Mouse (Mus musculus): ENCODE measurements around the gene Clcn5.

Gene Clcn5

DNA sequence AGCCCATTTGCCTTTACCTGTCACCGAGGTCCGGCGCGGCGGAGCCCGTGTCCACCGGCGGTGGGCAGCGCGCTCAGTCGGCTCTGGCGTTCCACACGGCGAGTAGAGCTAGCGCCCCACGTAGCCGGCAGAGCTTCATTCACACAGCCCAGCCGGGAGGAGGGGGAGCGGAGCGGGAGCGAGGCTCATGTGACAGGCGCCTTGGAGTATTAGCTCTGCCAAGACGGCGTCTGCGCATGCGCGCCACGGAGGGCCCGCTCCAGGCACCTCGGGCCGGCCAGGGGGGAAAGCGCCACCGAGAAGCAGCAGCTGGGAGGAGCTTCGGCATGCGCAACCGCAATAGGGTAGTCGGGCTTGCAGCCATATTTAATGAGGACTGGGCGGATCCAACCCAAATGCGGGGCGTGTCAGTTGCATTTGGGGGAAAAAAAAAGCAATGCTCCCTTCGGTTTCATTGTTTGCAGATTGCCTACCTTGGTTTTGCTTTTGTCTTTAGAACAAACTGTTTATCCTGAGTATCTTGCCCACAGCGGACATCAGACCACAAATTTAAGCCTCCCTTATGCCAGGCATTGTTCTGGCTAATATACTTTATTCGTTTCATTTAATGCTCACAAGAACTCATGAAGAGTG, at the start of gene Clcn5:
Gene Clcn5, minus strand, starts transcription at position 270 of the 633 bp plus-strand sequence.
- DNase-seq (ENCODE audit: low read depth, low spot score), result peak; percentile 97

DNA sequence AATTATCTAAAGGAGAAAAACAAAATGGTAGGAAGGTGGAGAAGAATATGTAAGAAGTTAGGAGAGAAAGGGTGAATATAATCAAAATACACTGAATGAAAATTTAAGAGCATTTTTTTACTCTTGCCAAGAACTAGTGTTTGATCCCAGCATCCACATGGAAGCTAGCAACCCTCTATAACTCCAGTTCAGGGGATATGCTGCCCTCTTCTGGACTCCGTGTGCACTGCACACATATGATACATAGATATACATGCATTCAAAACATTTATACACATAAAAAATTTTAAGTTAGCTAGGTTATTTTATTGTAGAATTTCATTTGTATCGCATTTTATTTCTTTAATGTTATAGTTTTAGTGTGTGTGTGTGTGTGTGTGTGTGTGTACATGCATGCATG, 6.3 kb upstream of the Clcn5 start:
- DNase-seq (ENCODE audit: low read depth, low spot score), result peak; percentile 45

DNA sequence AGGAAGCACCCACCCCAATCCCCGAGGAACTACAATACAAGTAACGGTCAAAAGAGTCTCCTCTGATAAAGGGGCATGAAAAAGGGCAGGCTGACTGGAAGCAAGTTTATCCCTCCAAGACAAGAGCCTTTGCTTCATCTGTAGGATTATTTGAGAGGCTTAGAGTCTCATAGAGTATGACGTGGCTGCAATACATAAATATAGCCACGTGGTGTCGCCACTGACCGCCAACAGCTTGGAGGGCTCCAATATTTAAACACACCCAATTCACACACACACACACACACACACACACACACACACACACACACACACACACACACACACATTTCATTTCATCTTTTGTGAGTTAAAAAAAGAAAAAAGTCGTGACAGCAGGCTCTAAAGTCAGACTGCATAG, 3.1 kb upstream of the Clcn5 start:
- peak; percentile 51 for DNase-seq (ENCODE audit: low read depth, low spot score)

DNA sequence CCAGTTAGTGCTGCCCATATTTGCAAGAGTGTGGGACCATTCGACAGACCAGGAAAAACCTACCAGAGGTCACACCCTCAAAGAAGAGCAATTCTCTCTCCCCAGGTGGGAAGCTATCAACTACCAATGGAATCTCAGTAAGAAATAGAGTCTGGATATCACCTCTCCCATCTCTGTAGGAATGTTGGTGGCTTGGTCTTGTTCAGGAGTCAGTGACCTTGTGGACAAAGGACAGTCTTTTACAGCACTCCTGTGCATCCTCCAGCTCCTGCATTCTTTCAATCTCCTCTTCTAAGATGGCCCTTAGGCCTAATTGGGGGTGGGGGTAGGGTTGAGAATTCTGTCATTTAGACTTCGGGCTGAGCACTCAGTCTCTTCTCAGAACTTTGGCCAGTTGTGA, 1.4 kb upstream of the Clcn5 start:
- DNase-seq (ENCODE audit: low read depth, low spot score), result peak; percentile 54

DNA sequence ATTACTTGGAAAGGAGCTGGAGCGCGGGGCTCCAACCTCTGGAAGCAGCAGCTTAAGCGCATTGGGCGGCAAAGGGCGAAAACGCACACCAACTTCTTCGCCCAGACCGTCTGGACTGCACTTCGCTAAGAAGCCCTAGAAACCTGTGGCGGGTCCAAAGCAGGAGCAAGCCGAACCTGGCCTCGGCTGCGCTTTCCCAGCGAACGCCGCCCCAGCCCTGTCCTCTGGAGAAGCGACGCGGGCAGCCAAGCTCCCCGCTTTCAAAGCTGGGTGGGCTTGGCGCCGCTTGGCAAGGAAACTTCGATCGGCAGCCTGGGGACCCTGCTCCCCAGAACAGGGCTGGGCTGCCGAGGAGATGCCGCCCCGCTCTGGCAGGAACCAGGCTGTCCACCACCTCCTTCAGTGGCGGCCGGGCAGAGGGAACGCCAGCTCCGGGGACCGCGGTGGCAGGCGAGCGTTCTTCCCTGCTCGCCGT, 570 bp downstream of the Clcn5 start:
- peak; percentile 32 for DNase-seq (ENCODE audit: low read depth, low spot score)

DNA sequence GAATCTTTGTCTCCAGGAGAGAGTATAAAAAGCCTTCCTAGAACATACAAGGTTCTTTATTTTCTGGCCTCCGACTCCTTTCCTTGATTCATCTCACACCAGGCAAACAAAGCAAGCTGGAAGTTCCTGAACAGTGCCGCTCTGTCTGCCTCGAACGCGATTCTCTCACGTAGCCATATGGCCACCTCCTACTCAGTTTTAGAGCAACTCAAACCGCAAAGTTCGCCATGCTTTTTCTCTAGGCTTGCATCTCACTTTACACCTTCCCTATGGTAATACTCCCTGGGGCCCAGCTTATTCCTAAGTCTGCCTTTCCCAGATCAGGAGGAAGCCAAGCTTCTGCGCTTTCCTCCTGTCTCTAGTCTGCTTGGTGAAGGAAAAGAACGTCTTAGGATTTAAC, 4.0 kb downstream of the Clcn5 start:
- no peak for DNase-seq (ENCODE audit: low read depth, low spot score)

DNA sequence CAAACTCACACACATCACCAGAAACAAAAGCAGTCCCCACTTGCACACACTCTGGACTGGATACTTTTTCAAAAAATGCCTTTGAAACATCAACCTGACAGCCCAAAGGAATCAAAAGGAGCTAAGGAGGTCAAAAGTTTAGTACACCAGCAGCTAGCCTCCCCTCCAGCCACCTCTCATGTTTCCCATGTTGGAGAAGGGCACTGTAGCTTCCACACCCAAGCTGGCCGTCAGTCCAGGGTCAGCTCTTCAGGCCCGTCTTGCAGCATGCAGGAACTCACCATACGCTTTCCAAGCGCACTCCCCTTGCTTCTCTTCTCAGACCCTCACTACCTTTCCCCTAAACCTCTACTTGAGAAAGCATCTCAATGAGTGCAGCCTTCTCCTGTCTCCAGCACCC, 4.5 kb downstream of the Clcn5 start:
- no peak for DNase-seq (ENCODE audit: low read depth, low spot score)

DNA sequence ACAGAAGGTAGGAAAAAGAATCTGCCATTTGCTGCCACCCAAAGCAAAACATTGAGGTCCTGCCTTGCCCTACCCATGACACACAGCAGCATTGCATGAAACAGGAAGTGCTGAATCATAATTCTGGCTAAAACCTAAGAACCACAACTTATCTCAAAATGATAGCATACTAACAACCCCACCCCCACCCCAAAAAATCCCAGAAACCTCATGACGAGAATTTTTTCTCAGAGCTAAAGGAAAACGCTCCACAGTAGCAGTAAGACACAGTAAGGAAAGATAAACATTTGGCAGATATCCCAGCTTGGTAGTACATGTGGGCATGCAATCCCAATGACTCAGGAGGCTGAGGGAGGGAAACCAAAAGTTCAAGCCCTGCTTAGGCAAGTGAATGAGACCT, 10.9 kb downstream of the Clcn5 start:
- DNase-seq (ENCODE audit: low read depth, low spot score), result no peak

DNA sequence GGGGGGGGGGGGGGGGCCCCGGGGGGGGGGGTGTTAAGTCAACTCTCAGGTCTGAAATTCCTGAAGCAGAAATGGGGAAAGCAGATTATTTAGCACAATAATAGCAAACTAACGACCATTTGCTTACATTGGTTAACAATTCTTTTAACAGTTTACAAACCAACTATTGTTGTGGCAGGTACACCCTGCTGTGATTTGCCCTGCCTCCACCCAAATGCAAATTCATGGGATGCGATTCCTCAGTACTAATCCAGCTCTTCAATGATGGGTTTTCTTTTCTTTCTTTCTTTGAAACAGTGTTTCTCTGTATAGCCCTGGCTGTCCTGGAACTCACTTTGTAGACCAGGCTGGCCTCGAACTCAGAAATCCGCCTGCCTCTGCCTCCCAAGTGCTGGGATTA, 12.3 kb downstream of the Clcn5 start:
- peak; percentile 81 for DNase-seq (ENCODE audit: low read depth, low spot score)

DNA sequence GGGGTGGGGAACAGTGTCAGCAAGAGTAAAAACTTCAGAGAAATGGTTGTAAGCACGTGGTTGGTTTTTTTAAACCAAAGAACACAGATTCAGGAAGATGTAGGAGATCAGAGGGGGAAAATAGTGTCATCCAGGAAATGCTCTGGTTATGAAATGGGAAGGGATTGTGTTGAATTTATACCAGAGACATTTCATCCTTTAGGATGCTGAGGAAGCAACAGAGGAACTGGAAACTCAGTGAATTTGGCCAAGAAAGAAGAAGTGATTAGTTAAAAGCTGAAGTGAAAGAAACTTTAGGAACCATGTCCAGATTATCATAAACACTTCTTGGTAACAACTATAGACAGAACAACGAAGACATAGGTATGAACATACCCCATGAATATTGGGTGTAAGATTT, 26.2 kb downstream of the Clcn5 start:
- DNase-seq (ENCODE audit: low read depth, low spot score), result no peak

DNA sequence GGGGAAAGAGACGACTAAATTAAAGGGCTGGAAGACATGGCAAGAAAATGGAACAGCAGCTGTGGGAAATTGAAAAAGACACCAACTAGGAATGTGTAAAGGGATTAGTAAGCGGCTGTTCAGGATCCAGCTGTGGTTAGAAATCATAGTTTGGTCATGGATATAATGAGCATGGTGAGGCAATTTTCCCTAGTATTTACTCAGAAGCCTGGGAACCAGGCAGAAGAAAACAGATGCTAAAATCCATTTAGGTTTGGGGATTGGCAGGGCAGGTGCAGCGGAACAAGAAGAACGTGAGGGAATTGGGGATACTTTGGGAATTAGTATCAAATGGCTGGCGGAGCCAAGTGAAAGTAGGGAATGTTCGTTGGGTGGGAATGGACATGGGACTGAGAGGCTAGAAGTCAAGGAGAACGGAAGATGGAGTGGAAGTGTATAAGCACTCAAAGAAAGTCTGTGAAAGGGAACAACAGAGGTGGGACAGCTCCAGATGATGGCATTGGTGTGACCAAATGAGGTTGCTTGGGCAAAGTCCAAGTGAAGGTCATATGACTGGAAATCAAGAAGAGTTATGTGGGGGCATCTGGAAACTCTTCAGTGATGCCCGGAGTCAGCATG, 26.9 kb downstream of the Clcn5 start:
- DNase-seq (ENCODE audit: low read depth, low spot score), result no peak

DNA sequence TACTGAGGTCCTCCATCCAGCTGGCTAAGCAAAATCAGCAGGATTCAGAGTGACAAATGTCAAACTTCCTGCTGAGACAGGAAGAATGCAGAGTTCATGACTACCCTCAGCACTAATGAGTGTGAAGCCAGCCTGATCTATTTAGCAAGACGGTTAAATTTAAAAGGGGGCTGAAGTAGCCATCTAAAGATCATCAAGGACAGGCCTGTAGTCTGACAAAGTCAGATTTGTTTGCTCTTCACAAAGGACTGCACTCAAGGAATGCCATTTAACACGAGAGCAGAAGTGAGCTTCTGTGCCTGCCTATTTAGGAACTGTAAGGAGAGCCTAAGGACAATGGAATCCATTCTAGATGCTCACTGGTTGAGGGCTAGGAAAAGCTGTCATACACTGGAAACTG, 30.2 kb downstream of the Clcn5 start:
- peak; percentile 5 for DNase-seq (ENCODE audit: low read depth, low spot score)

DNA sequence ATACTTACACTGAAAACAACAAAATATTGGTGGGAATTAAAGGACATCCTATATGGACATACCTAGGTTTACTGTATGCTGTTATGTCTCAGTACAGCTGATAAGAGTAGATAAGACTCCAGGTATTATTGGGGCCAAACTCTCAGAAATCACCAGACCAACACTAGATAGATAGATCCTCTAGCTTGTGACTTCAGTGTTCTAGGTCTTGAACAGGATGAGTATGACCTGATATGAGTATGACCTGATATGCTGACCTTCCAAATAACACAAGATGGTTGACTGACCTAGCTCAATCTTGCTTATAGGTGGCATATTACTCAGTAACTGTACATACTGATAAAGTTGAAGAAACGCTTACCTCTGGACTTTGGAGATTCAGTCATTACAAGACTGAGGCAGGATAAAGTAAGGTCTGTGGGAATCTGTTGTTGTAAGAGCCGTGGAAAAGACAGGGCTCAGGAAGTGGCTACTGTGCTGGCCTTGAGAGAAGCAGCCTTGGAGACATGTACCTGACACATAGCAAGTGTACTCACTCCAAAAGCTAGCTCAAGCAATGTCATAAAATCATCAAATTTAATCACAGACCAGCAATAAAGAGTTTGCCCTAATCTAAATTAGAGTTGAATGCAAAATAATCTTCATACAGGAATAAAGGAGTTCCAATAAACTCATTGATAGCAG, 32.0 kb downstream of the Clcn5 start:
- DNase-seq (ENCODE audit: low read depth, low spot score), result no peak

DNA sequence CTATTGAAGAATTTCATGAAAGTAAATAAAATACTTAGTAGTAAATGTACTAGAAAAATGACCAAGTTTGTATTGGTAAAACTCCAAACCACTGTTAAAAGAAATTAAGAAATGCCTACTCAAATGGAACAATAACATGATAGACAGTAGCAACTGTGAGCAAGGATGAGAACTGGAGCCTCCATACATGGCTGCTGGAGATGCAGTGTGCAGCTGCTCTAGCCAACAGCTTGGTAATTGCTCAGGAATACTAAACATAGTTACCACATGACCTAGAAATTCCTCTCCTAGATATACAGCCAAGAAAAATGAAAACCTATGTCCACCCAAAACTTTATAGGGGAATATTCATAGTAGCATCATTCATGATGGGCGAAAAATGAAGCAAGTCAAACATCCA, 36.5 kb downstream of the Clcn5 start:
- no peak for DNase-seq (ENCODE audit: low read depth, low spot score)

DNA sequence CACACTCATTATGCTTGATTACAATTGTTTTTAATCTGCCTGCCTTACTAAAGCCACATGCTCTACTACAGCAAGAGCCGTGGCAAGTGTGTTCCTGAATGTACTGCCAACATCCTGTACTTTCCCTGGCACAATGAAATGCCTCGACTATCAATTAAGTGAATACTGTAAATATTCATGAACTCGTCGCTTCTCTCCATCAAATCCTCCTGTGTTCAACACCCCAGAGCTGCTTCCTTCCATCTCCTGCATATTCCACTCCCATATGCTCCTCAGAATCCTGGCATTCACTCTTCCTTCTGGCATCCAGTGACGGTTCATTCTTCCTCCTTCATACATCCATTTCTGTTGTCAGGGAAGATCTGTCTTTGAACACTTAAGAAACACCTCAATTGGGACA, 39.4 kb downstream of the Clcn5 start:
- no peak for DNase-seq (ENCODE audit: low read depth, low spot score)

DNA sequence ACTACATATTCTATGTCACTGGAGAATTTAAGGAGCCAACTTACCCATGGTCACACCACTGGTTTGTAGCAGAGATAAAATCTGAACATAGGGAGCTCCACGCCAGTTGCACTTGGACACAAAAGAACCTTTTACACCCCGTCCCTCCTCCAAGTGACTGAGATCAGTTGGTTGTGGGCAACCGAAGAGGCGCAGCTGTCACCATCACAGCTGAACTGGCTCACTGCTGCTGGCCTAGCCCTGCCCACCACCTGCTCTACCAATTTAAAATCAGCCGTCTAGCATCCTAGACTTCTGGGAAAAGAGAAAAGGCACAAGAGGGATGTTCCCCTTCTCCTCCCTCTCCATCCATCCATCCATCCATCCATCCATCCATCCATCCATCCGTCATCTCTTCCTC, 42.6 kb downstream of the Clcn5 start:
- no peak for DNase-seq (ENCODE audit: low read depth, low spot score)

DNA sequence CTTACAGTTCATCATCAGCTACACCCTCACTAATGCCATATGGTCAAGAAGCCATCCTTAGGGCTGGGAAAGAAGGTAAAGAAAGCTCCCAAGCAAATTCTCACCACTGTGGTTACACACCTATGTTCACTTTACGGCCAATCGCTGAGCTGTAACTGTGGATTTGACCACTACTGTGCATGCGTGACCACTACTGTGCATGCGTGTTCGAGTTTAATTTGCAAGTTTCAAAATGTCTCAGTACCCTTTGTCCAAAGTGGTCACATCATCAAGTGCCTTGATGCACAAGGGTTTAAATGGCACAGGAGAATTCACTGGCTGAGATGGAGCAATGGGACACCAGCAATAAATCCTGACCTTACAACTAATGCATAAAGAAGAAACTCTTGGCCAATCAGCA, 58.0 kb downstream of the Clcn5 start:
- no peak for DNase-seq (ENCODE audit: low read depth, low spot score)

DNA sequence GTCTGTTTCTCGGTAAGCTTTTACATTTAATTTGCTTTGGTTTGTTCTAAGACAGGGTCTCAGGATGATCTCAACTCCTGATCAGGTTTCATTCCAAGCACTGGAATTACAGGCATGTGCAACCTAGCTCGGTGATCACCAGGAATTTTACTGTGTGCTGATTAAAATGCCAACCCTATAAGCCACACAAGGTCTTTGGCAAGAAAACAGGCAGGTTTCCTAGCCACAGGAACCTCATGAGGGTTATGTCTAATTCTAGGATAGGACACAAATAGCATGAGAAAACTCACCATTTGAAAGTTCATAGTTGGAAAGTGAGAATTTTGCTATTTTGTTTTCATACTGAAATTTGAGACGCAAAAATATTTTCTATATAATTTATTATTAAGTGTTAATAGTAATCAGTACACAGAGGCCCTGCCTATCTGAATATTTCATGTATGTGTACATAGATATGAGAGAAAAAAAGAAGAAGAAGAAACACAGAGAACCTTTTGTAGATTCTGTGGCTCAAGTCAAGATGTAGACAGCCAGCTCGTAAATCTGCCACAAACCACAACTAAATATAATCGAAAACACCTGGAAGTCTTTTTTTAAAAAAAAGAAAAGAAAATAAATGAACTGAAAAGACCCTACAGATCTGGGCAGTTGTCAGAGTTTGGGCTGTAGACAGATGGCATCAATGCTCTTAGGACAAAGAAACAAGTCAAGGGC, 58.6 kb downstream of the Clcn5 start:
- DNase-seq (ENCODE audit: low read depth, low spot score), result no peak

DNA sequence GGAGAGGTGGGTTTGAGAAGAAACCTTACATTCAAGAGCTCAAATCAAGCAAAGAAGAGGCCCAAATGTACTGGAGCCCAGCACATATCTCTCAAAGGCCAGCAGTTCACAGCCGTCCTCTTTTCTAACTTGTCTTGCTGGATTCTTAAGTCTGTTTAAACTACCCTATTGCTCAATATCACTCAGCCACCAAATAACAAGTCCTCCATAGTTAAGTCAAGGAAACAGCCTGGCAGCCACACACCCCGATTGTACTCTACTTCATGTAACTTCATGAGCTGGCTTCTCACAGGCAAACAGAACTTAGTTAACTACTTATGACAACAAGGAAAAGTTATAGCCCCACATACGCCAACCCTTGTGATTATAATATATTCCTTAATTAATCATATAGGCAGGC, 59.4 kb downstream of the Clcn5 start:
- DNase-seq (ENCODE audit: low read depth, low spot score), result no peak

DNA sequence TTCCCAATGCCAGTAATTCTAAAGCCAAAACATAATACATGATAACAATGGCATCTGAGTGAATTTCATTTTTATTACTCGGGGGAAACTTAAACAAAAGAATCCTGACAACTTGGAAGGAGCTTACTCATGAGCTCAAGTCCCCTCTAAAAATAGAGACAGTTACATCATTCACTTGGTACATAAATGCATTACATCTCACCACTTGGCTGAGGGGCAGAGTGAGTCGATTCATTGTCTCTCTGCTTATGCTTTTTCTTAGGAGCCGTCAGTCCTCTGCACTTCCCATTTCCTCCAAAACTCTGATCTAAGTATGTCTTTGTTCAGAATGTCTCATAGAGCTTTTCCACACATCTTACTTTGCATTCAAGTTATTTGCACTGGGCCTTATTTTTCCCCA, 63.1 kb downstream of the Clcn5 start:
- no peak for DNase-seq (ENCODE audit: low read depth, low spot score)

DNA sequence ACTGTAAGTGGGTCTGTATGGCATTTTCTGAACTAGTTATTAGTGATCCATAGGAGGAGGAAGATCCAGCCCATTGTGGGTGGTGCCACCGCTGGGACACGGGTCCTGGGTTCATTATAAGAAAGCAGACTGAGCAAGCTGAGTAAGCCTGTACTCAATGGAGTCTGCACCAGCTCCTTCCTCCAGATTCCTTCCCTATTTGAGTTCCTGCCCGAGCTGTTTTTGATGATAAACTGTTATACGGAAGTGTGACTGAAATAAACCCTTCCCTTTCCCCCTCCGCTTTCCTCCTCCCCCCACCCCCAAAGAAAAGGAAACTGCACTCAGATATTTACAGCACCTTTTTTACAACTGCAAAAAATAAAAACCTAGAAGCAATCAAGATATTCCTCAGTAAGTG, 115.1 kb downstream of the Clcn5 start:
- DNase-seq (ENCODE audit: low read depth, low spot score), result no peak

DNA sequence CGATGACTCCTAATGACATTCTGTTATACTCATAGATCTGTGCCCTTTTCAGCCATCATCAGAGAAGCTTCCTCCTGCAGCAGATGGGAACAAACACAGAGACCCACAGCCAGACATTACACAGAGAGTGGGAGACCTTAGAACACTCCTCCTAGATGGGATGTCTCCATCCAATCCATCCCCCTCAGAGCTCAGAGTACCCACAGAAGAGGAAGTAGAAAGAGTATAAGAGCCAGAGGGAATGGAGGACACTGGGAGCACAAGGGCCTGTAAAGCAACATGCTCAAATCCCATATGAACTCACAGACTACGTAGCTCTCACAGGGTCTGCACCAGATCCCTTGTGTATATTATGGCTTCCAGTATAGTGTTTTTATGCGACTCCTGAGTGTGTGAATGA, 115.6 kb downstream of the Clcn5 start:
- no peak for DNase-seq (ENCODE audit: low read depth, low spot score)

DNA sequence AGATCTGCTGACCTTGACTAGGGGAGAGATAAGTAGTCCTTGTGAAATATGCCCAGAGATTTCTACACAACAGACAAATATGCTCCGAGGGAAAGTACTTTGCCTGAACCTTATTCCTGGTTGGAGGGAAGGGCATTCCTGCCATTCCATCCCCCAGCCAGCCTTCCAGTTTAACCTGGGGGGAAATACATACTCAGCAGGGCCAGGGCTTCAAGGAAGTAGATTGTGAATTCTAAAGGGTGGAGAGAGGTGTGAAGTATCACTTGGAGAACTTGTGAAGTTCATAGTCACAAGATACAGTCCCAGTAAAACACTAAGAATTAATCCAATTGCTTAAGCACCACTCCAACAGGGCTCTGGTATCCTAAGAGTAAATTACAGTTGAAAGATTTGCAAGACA, 121.3 kb downstream of the Clcn5 start:
- DNase-seq (ENCODE audit: low read depth, low spot score), result peak; percentile 56

All from ZHBTc4 (cell line).